Mouse (Mus musculus): ENCODE measurements around the gene Hmces. TPM values are rescaled to one million over a fixed set of nuclear protein-coding genes. Genes with fewer than 3 reads are reported as not detected.
"Not testable (repeated sequence)": the region's sequence is repeated elsewhere in the genome, so short reads cannot be mapped to it uniquely, and the experiment has no call there.

Hmces gene
- polyA plus RNA-seq, 1 experiment from 2014 or later = 26.5 TPM

DNA sequence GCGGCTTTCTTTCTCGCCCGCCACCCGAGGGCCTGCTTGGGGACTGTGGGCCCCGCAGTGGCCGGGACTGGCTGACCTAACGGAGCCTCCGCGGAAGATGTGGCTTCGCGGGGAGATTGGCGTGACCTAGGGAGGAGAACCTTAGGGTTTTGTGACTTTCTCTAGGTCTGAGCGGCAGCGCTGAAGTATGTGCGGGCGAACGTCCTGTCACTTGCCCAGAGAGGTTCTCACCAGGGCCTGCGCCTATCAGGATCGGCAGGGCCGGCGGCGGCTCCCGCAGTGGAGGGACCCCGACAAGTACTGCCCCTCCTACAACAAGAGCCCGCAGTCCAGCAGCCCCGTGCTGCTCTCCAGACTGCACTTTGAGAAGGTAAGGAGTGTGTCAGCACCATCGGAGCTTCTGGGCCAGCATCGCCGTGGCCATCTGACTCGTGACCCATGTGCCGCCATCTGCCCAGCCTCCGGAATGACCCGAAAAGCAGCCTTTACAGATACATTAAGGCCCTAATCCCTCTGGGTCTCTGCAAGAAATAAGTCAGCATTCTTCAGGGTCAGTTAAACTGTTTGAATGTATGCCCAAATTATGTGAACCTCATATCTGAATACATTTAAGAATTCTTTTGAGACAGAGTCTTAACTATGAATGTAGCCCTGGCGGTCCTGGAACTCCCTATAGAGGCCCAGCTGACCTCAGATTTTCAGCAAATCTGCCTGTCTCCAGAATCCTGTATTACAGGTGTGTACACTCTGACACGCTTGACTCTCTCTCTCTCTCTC lies 779 bp downstream of the Hmces start:
- WGBS = 4% methylated on average over 35 of the region's 35 CpGs
- H3K36me3 ChIP-seq = peaks cover 73% of the 10 kb centered on the region
- H3K27me3 ChIP-seq (replicated peaks) = no peaks in the 10 kb centered on the region
- ATAC-seq (ENCODE audit: extremely low read depth, insufficient number of reproducible peaks, low FRiP score, low TSS enrichment) = peak; percentile 40; the same call in 1 of the 2 replicates
- H3K4me3 ChIP-seq = peak overlapping the region; percentile 88
- H3K4me1 ChIP-seq = peaks cover 20% of the 10 kb centered on the region
- H3K9ac ChIP-seq = peak overlapping the region; percentile 94
- H3K4me2 ChIP-seq = peak overlapping the region; percentile 97
- no peaks in the 10 kb centered on the region for H3K9me3 ChIP-seq
- H3K27ac ChIP-seq (replicated peaks) = peak overlapping the region; percentile 80

DNA sequence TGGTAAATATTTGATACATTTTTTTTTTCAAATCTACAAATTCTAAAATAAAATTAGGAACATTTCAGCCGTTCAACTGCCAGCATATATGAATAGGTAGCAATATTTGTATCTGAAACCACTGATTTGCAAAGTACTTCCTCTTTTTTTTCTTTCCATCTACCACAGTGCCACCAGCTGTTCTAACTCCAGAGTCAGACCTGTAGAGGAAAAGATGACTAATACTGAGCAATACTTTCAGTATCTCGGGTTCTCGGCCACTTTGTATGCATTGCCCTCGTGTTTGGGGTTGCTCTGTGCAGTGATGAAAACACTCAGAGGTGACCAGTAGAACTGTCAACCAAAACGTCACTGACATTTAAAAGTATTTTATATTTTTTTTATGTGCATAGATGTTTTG lies 2.2 kb downstream of the Hmces start:
- H3K27ac ChIP-seq (replicated peaks) = no peak overlapping the region
- no peak for ATAC-seq (ENCODE audit: extremely low read depth, insufficient number of reproducible peaks, low FRiP score, low TSS enrichment)
- H3K4me1 ChIP-seq = peaks cover 20% of the 10 kb centered on the region
- H3K9me3 ChIP-seq = no peaks in the 10 kb centered on the region
- 57% methylated on average over 5 of the region's 5 CpGs for whole genome bisulfite sequencing
- no peak overlapping the region for H3K4me2 ChIP-seq
- peaks cover 73% of the 10 kb centered on the region for H3K36me3 ChIP-seq
- 0 out of 2 replicates have a peak overlapping the region, but pooled peaks have one; percentile 28 for H3K9ac ChIP-seq
- no peak overlapping the region for H3K4me3 ChIP-seq
- H3K27me3 ChIP-seq (replicated peaks) = no peaks in the 10 kb centered on the region

DNA sequence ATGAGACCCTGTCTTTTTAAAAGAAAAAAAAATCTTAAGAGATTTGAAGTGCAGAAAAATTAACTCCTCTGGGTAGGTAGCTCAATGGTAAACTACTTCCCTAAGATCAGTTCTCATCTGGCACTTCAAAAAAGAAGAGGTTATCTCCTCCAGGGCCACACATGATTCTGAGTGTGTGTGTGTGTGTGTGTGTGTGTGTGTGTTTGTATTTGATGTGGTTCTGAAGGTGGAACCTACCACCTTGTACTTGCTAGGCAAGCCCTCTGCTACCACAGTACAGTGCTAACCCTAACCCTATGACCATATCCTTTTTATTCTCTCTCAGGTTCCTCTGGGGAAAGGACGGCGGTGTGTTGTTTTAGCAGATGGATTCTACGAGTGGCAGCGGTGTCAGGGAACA lies 7.5 kb downstream of the Hmces start:
- Histone ChIP-seq H3K27ac (replicated peaks) (no peak overlapping the region), H3K27me3 (replicated peaks) (no peaks in the 10 kb centered on the region), H3K4me1 (no peaks in the 10 kb centered on the region), H3K9me3 (no peaks in the 10 kb centered on the region), H3K4me3 (no peak overlapping the region), H3K9ac (no peak overlapping the region), H3K36me3 (peaks cover 93% of the 10 kb centered on the region), H3K4me2 (no peak overlapping the region)
- ATAC-seq (ENCODE audit: extremely low read depth, insufficient number of reproducible peaks, low FRiP score, low TSS enrichment) = no peak
- WGBS = 90% methylated on average over 4 of the region's 4 CpGs

DNA sequence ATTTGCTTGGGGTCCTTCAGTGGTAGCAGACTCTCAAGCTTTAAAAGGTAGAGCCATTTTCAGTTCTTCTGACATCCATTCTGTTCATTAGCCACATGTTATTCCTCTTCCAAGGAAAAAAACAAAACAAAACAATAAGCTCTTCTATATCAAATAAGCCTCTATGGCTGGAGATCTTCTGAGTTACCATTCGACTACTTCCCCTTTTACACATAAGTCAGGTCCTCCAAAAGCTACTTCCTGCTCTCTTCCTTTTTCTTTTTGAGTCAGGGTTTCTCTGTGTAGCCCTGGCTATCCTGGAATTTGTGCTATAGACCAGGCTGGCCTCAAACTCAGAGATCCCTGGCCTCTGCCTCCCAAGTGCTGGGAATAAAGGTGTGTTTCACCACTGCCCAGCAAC lies 9.9 kb downstream of the Hmces start:
- no peaks in the 10 kb centered on the region for H3K4me1 ChIP-seq
- H3K36me3 ChIP-seq = peaks cover 85% of the 10 kb centered on the region
- H3K4me3 ChIP-seq = no peak overlapping the region
- H3K27me3 ChIP-seq (replicated peaks) = no peaks in the 10 kb centered on the region
- H3K4me2 ChIP-seq = no peak overlapping the region
- WGBS = 74% methylated on average over 1 of the region's 1 CpGs
- no peak overlapping the region for H3K9ac ChIP-seq
- no peak overlapping the region for H3K27ac ChIP-seq (replicated peaks)
- H3K9me3 ChIP-seq = no peaks in the 10 kb centered on the region
- no peak for ATAC-seq (ENCODE audit: extremely low read depth, insufficient number of reproducible peaks, low FRiP score, low TSS enrichment)

DNA sequence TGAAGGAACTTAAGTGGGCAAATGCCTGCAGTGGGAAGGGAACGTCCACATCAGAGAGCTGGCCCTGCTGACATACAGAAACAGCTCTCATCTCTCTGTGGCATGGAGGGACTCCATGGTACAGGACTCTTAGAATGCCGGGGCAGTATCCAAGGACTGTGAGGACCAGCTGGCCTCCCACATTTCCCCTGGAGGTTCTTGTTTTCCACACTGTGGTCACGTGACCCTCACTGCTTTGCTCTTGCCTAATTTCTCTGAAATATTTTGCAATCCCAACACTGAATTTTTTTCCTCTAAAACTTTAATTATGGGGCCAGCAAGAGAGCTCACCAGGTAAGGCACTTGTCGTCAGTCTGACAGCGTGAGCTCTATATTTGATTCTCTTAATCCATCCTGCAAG lies 21.3 kb downstream of the Hmces start:
- Histone ChIP-seq H3K4me3 (no peak overlapping the region), H3K4me1 (peaks cover 4% of the 10 kb centered on the region; the same call in 1 of the 2 replicates), H3K9ac (no peak overlapping the region), H3K27me3 (replicated peaks) (no peaks in the 10 kb centered on the region), H3K9me3 (0 out of 2 replicates have a peak, but pooled peaks cover 7% of the 10 kb centered on the region), H3K36me3 (peaks cover 66% of the 10 kb centered on the region), H3K27ac (replicated peaks) (no peak overlapping the region), H3K4me2 (no peak overlapping the region)
- 82% methylated on average over 5 of the region's 5 CpGs for WGBS
- no peak for ATAC-seq (ENCODE audit: extremely low read depth, insufficient number of reproducible peaks, low FRiP score, low TSS enrichment)

DNA sequence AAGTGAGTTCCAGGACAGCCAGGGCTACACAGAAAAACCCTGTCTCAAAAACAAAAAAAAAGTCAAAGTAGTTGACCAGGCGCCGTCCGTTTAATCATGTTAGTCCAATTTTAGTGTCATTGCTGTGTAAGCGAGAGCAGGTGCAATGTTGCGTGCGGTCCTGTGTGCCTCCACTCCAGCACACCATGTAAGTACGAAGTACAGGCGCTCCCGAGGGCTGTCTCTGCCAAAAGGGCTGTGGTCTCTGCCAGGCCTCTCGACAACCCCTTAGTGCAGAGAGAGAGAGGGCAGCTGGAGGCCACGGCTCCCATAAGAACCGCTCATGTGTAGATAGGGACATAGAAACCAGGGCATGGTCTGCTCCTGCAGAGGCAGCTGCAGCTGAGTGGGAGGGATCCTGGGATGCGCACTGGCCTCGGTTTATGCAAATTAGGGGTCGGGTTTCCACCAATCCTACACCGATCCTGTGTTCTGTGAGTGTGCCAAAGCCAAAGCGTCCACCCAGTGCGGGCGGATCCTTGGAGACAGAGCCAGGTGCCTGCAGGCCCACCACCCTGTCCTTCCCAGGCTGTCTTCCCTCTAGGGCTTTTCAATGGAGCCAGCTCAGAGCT lies 23.5 kb downstream of the Hmces start:
- peak; percentile 63; the same call in 1 of the 2 replicates for ATAC-seq (ENCODE audit: extremely low read depth, insufficient number of reproducible peaks, low FRiP score, low TSS enrichment)
- H3K4me1 ChIP-seq = peaks cover 4% of the 10 kb centered on the region; the same call in 1 of the 2 replicates
- H3K9ac ChIP-seq = no peak overlapping the region
- no peaks in the 10 kb centered on the region for H3K9me3 ChIP-seq
- H3K4me2 ChIP-seq = peak overlapping the region; percentile 34; the same call in 1 of the 2 replicates
- H3K27ac ChIP-seq (replicated peaks) = peak overlapping the region; percentile 66
- no peak overlapping the region for H3K4me3 ChIP-seq
- no peaks in the 10 kb centered on the region for H3K27me3 ChIP-seq (replicated peaks)
- WGBS = 27% methylated on average over 19 of the region's 19 CpGs
- H3K36me3 ChIP-seq = peaks cover 44% of the 10 kb centered on the region

DNA sequence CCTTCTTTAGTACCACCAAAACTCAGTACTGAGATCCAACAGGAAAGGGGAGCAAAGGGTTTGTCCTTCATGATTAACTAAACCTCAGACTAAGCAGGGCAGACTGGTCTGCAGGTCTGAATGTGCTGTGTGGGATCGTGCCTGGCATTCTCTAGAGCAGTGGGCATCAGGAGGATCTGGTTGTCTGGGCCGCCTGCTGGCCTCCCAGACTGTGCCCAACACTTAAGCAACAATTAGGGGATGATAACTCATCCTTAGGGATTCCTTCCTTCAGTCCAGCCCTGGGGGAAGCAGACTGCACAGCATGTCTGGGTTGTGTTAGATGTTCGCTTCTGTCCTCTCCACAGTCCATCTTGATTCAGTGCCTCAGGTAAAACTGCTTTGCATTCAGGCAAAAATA lies 25.2 kb downstream of the Hmces start:
- WGBS = 80% methylated on average over 3 of the region's 3 CpGs
- no peak for ATAC-seq (ENCODE audit: extremely low read depth, insufficient number of reproducible peaks, low FRiP score, low TSS enrichment)
- Histone ChIP-seq H3K4me3 (no peak overlapping the region), H3K9me3 (no peaks in the 10 kb centered on the region), H3K4me1 (peaks cover 4% of the 10 kb centered on the region; the same call in 1 of the 2 replicates), H3K9ac (no peak overlapping the region), H3K36me3 (peaks cover 28% of the 10 kb centered on the region), H3K4me2 (no peak overlapping the region), H3K27ac (replicated peaks) (no peak overlapping the region), H3K27me3 (replicated peaks) (no peaks in the 10 kb centered on the region)

DNA sequence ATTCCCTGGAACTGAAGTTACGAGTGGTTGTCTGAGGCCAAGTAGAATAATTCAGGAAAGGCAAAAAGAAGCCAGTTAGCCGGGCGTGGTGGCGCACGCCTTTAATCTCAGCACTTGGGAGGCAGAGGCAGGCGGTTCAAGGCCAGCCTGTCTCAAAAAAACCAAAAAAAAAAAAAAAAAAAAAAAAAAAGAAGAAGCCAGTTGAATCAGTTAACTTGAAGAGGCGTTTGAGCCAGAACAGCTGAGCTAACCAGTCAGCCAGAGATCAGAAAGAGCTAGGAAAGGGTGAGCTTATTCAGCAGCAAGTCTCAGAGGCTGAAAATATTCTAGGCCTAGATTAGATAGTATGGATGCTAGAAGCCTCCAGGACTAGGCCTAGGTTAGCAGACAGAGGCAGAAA lies 28.4 kb downstream of the Hmces start:
- no peaks in the 10 kb centered on the region for H3K9me3 ChIP-seq
- H3K4me2 ChIP-seq = no peak overlapping the region
- H3K9ac ChIP-seq = no peak overlapping the region
- H3K27me3 ChIP-seq (replicated peaks) = no peaks in the 10 kb centered on the region
- no peak overlapping the region for H3K27ac ChIP-seq (replicated peaks)
- H3K4me1 ChIP-seq = peaks cover 2% of the 10 kb centered on the region; the same call in 1 of the 2 replicates
- H3K4me3 ChIP-seq = no peak overlapping the region
- WGBS = 74% methylated on average over 7 of the region's 7 CpGs
- H3K36me3 ChIP-seq = no peaks in the 10 kb centered on the region
- no peak for ATAC-seq (ENCODE audit: extremely low read depth, insufficient number of reproducible peaks, low FRiP score, low TSS enrichment)

DNA sequence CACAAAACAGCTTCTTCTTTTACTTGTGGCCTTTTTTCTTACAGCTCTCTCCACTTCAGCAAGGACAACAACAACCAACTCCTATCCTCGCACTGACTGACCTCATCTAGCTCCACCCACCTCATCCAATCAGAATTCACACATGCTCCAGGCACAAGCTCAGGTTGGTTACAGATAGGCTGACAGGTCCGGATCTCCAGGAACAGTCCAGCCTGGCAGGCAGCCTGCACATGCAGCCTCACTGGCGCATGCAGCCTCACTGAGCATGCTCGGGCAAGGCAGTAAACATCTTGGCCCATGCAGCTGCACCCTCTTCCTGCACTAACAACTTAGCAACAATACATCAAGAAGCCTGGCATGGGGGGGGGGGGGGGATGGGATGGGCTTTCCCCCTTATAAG lies 48.7 kb downstream of the Hmces start:
- not testable (repeated sequence) for H3K27ac ChIP-seq (replicated peaks); H3K36me3 ChIP-seq; H3K4me2 ChIP-seq; ATAC-seq (ENCODE audit: extremely low read depth, insufficient number of reproducible peaks, low FRiP score, low TSS enrichment); H3K9ac ChIP-seq; H3K4me3 ChIP-seq; H3K27me3 ChIP-seq (replicated peaks); H3K4me1 ChIP-seq
- WGBS = 51% methylated on average over 4 of the region's 4 CpGs
- 0 out of 2 replicates have a peak, but pooled peaks cover 11% of the 10 kb centered on the region for H3K9me3 ChIP-seq

DNA sequence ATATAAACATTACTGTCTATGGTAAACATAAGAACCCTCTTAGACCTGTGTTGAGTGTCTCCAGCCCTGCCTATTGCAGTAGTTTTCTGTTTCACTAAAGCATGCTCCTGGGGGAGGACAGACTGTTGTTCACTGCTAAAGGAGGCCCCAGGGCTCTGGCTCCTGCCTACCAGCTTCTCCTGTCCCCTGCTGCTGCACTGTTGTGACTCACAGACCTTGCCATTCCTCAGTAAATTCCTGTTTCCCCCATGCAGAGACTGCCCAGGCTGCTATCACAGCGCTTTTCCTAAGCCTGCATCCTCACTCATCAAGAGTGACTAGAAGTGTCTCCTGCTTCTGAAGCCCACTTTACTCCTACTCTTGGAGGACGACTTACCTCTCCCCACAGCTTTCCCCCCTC lies 56.3 kb downstream of the Hmces start:
- Histone ChIP-seq H3K4me1 (no peaks in the 10 kb centered on the region), H3K4me2 (no peak overlapping the region), H3K27ac (replicated peaks) (no peak overlapping the region), H3K4me3 (no peak overlapping the region), H3K9me3 (no peaks in the 10 kb centered on the region), H3K36me3 (no peaks in the 10 kb centered on the region), H3K27me3 (replicated peaks) (no peaks in the 10 kb centered on the region), H3K9ac (no peak overlapping the region)
- no peak; the same call in 1 of the 2 replicates for ATAC-seq (ENCODE audit: extremely low read depth, insufficient number of reproducible peaks, low FRiP score, low TSS enrichment)
- 16% methylated on average over 2 of the region's 2 CpGs for WGBS

DNA sequence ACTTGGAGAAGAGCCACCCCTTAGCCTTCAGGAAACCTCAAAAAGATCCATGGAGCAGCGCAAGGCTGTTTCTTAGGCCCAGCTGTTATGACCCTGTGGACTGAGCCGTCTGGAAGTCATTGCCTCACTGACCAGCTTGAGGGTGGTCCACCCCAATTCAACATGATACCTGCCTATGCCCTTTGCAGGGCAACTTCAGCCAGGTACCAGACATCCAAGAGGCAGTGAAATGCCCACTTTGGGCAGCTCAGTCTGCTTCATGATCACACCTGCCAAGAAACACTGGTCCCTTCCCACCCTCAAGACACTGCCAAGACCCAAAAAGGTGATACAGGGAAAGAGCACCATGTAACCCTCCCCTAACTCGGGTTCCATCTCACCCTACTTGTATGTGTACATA lies 66.0 kb downstream of the Hmces start:
- WGBS = 79% methylated on average over 3 of the region's 3 CpGs
- Histone ChIP-seq H3K4me3 (peak overlapping the region; percentile 92), H3K27ac (replicated peaks) (no peak overlapping the region), H3K4me2 (peak overlapping the region; percentile 89), H3K9ac (no peak overlapping the region), H3K4me1 (peaks cover 15% of the 10 kb centered on the region), H3K36me3 (peaks cover 16% of the 10 kb centered on the region), H3K9me3 (no peaks in the 10 kb centered on the region), H3K27me3 (replicated peaks) (0 out of 2 replicates have a peak, but pooled peaks cover 5% of the 10 kb centered on the region)
- ATAC-seq (ENCODE audit: extremely low read depth, insufficient number of reproducible peaks, low FRiP score, low TSS enrichment) = no peak

Measured in heart, embryonic 13.5 days (tissue).